Mouse (Mus musculus) kidney, embryonic 14.5 days (tissue): ENCODE results near the gene Rdh5. TPM values are rescaled to one million over a fixed set of nuclear protein-coding genes. Genes with fewer than 3 reads are reported as not detected.

Experiments
- ATAC-seq: fragments of 200-750 bp; cut with Nextera tagmentation; 2 replicates; pipeline ENCODE4 v1.8.0; 2017; ENCODE audit warnings: moderate number of reproducible peaks, mild to moderate bottlenecking, moderate TSS enrichment, moderate library complexity; ENCODE audit not compliant: low FRiP score, low TSS enrichment
- H3K27ac ChIP-seq: fragments of 300-500 bp; sonication (generic); 2 replicates; pipeline ENCODE4 v1.5.1; 2014; ENCODE audit warnings: low read depth, mild to moderate bottlenecking, low read length, moderate library complexity, mixed read lengths
- H3K27me3 ChIP-seq: fragments of 300-500 bp; sonication (generic); 2 replicates; pipeline ENCODE4 v1.6.1; 2014; ENCODE audit warnings: mild to moderate bottlenecking, low read length; ENCODE audit not compliant: control insufficient read depth, insufficient read depth
- H3K36me3 ChIP-seq: fragments of 300-500 bp; sonication (generic); 2 replicates; pipeline ENCODE4 v1.6.1; 2014; ENCODE audit warnings: low read length, mixed read lengths; ENCODE audit not compliant: control insufficient read depth, insufficient read depth
- H3K4me1 ChIP-seq: fragments of 300-500 bp; sonication (generic); 2 replicates; pipeline ENCODE4 v1.6.1; 2014; ENCODE audit warnings: low read length, mixed read lengths; ENCODE audit not compliant: control insufficient read depth, insufficient read depth
- H3K4me2 ChIP-seq: fragments of 300-500 bp; sonication (generic); replicated peaks from 2 replicates; pipeline ENCODE4 v1.6.1; 2014; ENCODE audit warnings: low read depth, mild to moderate bottlenecking, low read length
- H3K4me3 ChIP-seq: fragments of 300-500 bp; sonication (generic); 2 replicates; pipeline ENCODE4 v1.5.1; 2014; ENCODE audit warnings: mild to moderate bottlenecking, low read length
- H3K9ac ChIP-seq: fragments of 300-500 bp; sonication (generic); 2 replicates; pipeline ENCODE4 v1.6.1; 2014; ENCODE audit warnings: low read depth, mild to moderate bottlenecking, low read length, moderate library complexity
- H3K9me3 ChIP-seq: fragments of 300-500 bp; sonication (generic); 2 replicates; pipeline ENCODE4 v1.6.1; 2016; ENCODE audit warnings: low read length; ENCODE audit not compliant: control insufficient read depth
- WGBS: fragments of 180-500 bp; shearing (Covaris S2); extraction: QIAGEN DNeasy Blood & Tissue Kit; methylation state at CpG from one replicate; pipeline ENCODE4 v1.1.7; 2014; 5-methylcytosine and 5-hydroxymethylcytosine counted together
- polyA plus RNA-seq: library from polyadenylated mRNA; unstranded; fragments of >200 nt; fragmentation: Nextera tagmentation; extraction: Ambion mirVana; gene quantifications from 2 replicates; pipeline ENCODE4 v1.2.1, GENCODE M21; 2014

Rdh5 gene
- 14.5 and 15.7 TPM in 2 replicates for polyA plus RNA-seq

DNA sequence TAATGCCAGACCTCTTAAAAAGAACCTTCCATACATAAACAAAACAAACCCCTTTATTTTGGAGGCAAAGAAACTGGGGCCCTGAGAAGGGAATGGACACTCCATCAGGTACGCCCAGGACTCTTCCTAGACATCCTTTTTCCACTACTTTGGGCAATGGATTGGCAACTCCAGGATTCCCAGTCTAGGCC lies at the start of gene Rdh5:
Gene Rdh5 (minus strand): TSS at position 67 of the 191 bp plus-strand sequence.
- Histone ChIP-seq H3K4me3 (peak within 1 kb of the TSS; percentile 57), H3K27me3 (no peaks in the 10 kb centered on the region), H3K4me1 (peaks cover 22% of the 10 kb centered on the region), H3K9me3 (no peaks in the 10 kb centered on the region), H3K9ac (peak within 1 kb of the TSS; percentile 73), H3K27ac (peak within 1 kb of the TSS; percentile 89), H3K4me2 (peak within 1 kb of the TSS; percentile 57), H3K36me3 (peaks cover 12% of the 10 kb centered on the region; the same call in 1 of the 2 replicates)
- WGBS = 7% methylated on average over 1 of the region's 1 CpGs
- ATAC-seq = no peak

DNA sequence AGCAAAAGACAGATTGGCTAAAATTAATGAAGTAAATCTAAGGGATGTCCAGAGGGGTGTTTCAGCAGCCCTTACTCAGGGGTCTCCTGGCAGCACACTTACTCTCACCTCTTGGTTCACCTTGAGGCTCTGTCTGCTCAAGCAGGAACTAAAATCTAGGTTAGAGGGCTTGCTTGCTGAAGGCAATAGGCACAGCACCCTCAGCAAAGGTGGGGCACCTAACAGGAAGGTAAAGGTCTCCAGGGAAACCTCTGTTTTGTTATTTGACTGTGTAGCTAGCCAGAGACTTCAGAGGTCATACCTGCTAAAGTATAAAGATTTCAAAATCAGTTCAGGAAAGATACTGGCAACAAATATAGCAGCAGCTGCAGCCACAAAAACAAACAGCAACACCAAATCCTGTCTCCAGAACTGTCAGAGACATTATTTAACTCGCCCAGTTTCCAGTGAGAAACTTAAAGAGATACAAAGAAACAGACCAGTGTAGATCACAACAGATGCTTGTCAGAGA lies 48.1 kb upstream of the Rdh5 start:
- ATAC-seq = no peak
- 44% methylated on average over 1 of the region's 1 CpGs for WGBS

DNA sequence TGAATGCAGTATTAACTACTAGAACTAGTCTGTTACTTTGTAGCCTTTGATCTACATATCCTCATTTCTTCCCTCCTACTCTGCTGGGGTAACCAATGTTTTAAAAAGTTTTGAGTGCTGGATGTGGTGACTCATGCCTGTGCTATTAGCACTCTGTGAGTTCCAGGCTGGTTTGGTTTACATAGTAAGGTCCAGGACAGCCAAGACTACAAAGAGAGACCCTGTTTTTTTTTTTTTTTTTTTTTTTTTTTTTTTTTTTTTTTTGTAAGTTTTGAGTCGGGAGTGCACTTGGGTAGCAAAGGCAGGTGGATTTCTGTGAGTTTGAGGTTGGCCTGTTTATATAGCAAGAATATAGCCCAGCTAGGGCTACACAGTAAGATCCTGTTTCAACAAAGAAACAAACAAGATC lies 45.7 kb upstream of the Rdh5 start:
- Histone ChIP-seq H3K27ac (no peak overlapping the region), H3K9me3 (no peaks in the 10 kb centered on the region), H3K9ac (no peak overlapping the region), H3K4me1 (no peaks in the 10 kb centered on the region), H3K27me3 (no peaks in the 10 kb centered on the region), H3K4me3 (no peak overlapping the region), H3K4me2 (no peak overlapping the region), H3K36me3 (no peaks in the 10 kb centered on the region)
- 47% methylated on average over 1 of the region's 1 CpGs for WGBS
- ATAC-seq = no peak

More for the DNA sequence above, 48.1 kb upstream of the Rdh5 start:
- Histone ChIP-seq H3K9me3 (no peaks in the 10 kb centered on the region), H3K27me3 (no peaks in the 10 kb centered on the region), H3K9ac (no peak overlapping the region), H3K4me2 (no peak overlapping the region), H3K4me1 (no peaks in the 10 kb centered on the region), H3K36me3 (no peaks in the 10 kb centered on the region), H3K4me3 (no peak overlapping the region), H3K27ac (no peak overlapping the region)

DNA sequence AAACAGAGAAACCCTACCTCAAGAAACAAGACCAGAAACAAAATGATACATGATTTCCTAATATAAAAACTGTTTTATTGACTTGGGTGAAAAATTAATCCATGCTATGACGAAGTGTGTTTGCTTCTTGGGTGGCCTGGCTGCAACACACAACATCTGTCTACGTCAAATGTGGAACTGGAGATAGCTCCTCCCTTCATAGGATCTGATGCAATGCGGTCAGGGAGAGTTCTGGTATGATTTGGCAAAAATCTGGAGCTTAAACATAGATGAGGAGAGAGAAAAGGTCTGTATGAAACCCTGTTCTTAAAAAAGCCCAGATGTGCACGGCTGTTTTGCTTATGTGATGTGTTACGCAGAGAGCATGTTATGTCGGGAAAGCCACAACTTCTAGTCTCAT lies 43.2 kb upstream of the Rdh5 start:
- H3K4me1 ChIP-seq = no peaks in the 10 kb centered on the region
- no peak overlapping the region for H3K4me3 ChIP-seq
- H3K36me3 ChIP-seq = no peaks in the 10 kb centered on the region
- no peak overlapping the region for H3K9ac ChIP-seq
- no peaks in the 10 kb centered on the region for H3K9me3 ChIP-seq
- ATAC-seq = no peak
- no peaks in the 10 kb centered on the region for H3K27me3 ChIP-seq
- no peak overlapping the region for H3K4me2 ChIP-seq
- no peak overlapping the region for H3K27ac ChIP-seq
- WGBS = 86% methylated on average over 6 of the region's 6 CpGs

DNA sequence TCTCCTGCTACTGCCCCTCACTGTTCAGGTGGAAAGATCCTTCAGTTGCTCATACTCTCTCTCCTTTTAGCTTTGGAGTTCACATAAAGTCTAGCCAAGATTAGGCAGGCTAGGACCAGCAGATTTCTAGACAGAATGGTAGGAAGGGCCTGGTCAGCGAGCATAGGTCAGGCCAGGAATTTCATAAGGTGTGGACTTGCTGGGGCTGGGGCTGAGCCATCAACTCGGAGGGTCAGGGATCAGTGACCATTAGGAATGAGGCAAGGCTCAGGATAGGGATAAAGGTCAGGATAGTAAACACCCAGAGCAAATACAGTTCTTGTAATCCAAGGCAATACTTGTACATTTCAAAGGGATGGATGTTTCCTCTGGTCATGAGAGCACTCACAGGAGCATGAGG lies 42.3 kb upstream of the Rdh5 start:
- ATAC-seq = peak; percentile 43; the same call in 1 of the 2 replicates
- no peak overlapping the region for H3K27ac ChIP-seq
- H3K4me1 ChIP-seq = no peaks in the 10 kb centered on the region
- no peak overlapping the region for H3K4me2 ChIP-seq
- H3K27me3 ChIP-seq = no peaks in the 10 kb centered on the region
- H3K9me3 ChIP-seq = no peaks in the 10 kb centered on the region
- H3K4me3 ChIP-seq = no peak overlapping the region
- H3K36me3 ChIP-seq = no peaks in the 10 kb centered on the region
- 53% methylated on average over 2 of the region's 2 CpGs for WGBS
- H3K9ac ChIP-seq = no peak overlapping the region

DNA sequence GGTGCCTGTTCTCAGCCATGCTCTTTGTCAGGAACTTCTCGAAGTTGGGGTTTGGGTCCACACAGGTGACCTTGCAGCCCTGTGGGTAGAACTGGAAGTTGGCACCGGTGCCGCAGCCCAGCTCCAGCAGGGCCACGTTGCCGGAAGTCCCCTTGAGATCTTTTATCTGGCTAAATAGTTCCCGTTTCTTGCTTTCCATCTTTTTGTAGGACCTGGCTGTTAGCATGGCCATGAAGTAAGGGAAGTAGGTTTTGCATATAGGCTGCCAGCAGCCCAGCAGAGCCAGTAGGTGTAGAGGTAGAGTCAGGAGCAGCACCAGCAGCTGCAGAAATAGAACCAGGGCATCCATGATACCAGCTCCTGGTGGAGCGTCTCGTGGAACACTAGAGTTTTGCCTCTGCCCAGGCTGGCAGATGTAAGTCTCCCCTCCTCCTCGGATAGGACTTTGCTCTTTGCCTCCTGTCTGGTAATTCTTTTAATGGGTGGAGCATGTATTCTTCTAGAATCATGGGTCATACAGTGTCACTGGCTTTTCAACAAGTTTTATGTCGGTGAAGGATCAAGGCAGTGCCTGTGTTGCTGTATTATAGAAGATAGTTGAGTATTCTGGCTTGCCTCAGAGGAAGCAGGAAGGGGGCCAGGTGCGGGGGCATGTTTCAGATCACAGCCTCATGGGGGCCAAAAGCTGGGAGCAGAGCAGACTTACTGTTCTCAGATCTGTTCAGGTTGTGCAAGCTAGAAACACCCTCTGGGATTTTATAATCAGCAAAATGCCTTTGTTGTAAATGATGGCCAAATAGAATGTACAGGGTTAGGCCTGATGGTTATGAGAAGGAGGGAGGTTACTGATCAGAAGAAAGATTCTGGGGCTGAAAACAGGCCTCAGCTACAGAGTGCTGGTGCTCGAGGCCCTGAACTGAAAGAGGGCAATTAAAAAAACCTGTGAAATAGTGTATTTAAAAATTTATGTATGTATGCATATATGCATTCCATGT lies 38.2 kb upstream of the Rdh5 start, which contains the start of gene Mettl7b:
Gene Mettl7b (minus strand): TSS at position 399 of the 995 bp plus-strand sequence.
- no peak within 1 kb of the TSS for H3K4me3 ChIP-seq
- H3K36me3 ChIP-seq = no peaks in the 10 kb centered on the region
- 79% methylated on average over 12 of the region's 12 CpGs for WGBS
- no peaks in the 10 kb centered on the region for H3K4me1 ChIP-seq
- H3K27ac ChIP-seq = no peak within 1 kb of the TSS
- H3K9me3 ChIP-seq = no peaks in the 10 kb centered on the region
- H3K9ac ChIP-seq = no peak within 1 kb of the TSS
- ATAC-seq = no peak
- no peak within 1 kb of the TSS for H3K4me2 ChIP-seq
- H3K27me3 ChIP-seq = no peaks in the 10 kb centered on the region

DNA sequence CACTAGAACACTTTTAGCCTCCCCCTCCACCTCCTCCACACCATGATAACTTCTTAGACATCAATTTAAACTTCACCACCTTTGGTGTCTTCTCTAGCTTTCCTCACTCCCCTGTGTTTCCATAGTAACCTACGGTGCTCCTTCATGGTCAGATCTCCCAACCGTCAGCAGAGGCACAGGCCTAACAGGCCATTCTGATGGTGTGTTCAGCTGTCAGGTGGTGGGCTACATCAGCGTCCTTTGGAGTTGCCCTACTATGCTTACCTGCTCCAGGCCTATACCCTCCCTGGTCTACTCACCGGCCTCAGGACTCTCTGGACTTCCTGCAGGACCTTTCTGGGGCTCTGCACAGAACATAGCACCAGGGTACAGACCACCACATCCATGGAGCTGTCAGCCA lies 37.5 kb upstream of the Rdh5 start:
- H3K4me1 ChIP-seq = no peaks in the 10 kb centered on the region
- no peaks in the 10 kb centered on the region for H3K36me3 ChIP-seq
- H3K27ac ChIP-seq = no peak overlapping the region
- no peaks in the 10 kb centered on the region for H3K27me3 ChIP-seq
- no peak for ATAC-seq
- WGBS = 71% methylated on average over 4 of the region's 4 CpGs
- no peaks in the 10 kb centered on the region for H3K9me3 ChIP-seq
- H3K4me3 ChIP-seq = no peak overlapping the region
- no peak overlapping the region for H3K9ac ChIP-seq
- H3K4me2 ChIP-seq = no peak overlapping the region

DNA sequence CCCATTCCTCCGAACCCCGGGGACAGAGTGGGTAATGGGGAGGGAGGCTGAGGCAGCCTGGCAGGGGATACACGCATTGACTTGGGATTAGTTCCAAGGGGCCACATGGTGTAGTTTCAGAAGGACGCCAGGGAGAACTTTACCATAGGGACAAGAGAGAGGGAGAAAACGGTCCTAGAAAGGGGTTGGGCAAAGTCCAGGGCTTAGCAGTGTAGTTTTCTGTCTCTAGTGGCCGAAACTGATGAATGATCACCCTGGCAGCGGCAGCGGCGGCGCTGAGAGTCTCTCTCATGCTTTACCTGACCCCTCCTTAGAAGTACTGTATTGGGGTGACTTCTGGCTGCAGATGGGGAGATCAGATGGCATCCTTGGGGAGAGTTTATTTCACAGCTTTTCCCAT lies 35.7 kb upstream of the Rdh5 start:
- no peak overlapping the region for H3K9ac ChIP-seq
- no peak overlapping the region for H3K4me3 ChIP-seq
- H3K4me2 ChIP-seq = no peak overlapping the region
- WGBS = 83% methylated on average over 10 of the region's 10 CpGs
- no peaks in the 10 kb centered on the region for H3K4me1 ChIP-seq
- no peak for ATAC-seq
- no peak overlapping the region for H3K27ac ChIP-seq
- H3K27me3 ChIP-seq = no peaks in the 10 kb centered on the region
- no peaks in the 10 kb centered on the region for H3K36me3 ChIP-seq
- H3K9me3 ChIP-seq = no peaks in the 10 kb centered on the region

DNA sequence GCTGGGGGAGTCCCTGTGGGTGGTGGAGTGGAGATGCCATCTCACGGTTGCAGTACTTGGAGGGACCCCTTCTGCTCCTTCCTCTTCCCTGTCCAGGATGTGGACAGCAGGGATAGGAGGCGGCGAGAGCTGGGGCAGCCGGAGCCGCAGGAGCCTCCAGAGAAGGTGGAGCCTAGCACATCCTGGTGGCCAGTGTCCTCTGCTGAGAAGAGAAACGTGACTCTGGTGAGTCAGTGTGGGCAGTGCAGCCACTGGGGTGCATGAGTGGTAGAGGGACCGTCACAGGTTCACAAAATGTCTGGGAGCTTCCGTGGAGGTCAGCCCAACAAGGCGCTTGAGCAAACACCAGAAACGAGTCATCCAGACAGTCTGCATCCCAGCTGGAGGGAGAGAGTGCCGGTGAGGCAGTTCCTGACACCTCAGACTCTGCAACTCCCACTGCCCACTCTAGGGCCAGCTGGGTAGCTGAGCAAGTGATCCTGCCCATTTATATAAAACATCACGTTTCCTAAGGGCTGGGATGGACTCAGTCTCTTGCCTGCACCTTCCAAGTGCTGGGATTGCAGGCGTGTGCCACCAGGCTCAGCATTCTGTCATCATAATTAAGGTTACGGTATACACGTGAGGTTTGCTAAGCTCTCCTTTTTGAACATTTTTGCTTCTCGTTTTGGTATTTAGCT lies 27.7 kb upstream of the Rdh5 start:
- no peaks in the 10 kb centered on the region for H3K27me3 ChIP-seq
- H3K4me1 ChIP-seq = no peaks in the 10 kb centered on the region
- no peak for ATAC-seq
- no peaks in the 10 kb centered on the region for H3K9me3 ChIP-seq
- H3K4me2 ChIP-seq = no peak overlapping the region
- 56% methylated on average over 16 of the region's 16 CpGs for WGBS
- H3K9ac ChIP-seq = no peak overlapping the region
- no peaks in the 10 kb centered on the region for H3K36me3 ChIP-seq
- no peak overlapping the region for H3K4me3 ChIP-seq
- H3K27ac ChIP-seq = no peak overlapping the region
